ENCODE assay signal across 19 mouse cellular contexts in genomic region chr16:95904531-95905165, GRCm38 (mm10).
DNase-seq lines count a peak whose midpoint lies in the region; ATAC-seq and TF ChIP-seq lines count a peak whose summit lies in the region.
"Had no signal": no experiment of that assay in that cellular context is flagged by ENCODE, and none has a peak within 500 bp of the region (broad histone marks: within the 10 kb centered on the region; RNA-seq: fewer than 3 reads in every experiment).

No protein-coding gene starts in this region.

- no peaks in the 10 kb centered on the region for H3K36me3 ChIP-seq in embryonic facial prominence, embryonic 12.5 days
- H3K36me3 ChIP-seq in embryonic facial prominence, embryonic 10.5 days (replicated peaks) = no peaks in the 10 kb centered on the region
- no peaks in the 10 kb centered on the region for H3K36me3 ChIP-seq in midbrain, embryonic 13.5 days
- no peaks in the 10 kb centered on the region for H3K36me3 ChIP-seq in midbrain, embryonic 14.5 days (ENCODE audit: control insufficient read depth, insufficient read depth, low read length)
- H3K36me3 ChIP-seq in hindbrain, postnatal 0 days (ENCODE audit: insufficient read depth, low read length) = no peaks in the 10 kb centered on the region
- H3K36me3 ChIP-seq: hindbrain, embryonic 10.5 days; midbrain, embryonic 12.5 days; stomach, embryonic 15.5 days had no signal

- no peak for DNase-seq in embryonic facial prominence, embryonic 10.5 days (ENCODE audit: low spot score)
- no peak for DNase-seq in midbrain, embryonic 14.5 days
- DNase-seq in adipocyte (ENCODE audit: low spot score) = peak; percentile 79
- DNase-seq in thymus, postnatal 10 days (ENCODE audit: low spot score in 2 of 2) = peak; percentile 47 to 55
- no peak for DNase-seq in urinary bladder, postnatal 25 days (ENCODE audit: low spot score)
- DNase-seq in hindbrain, postnatal 0 days (ENCODE audit: low spot score) = no peak
- DNase-seq: adrenal gland, postnatal 10 days; cerebellum, adult 18-20 months; forebrain, postnatal 0 days; gastrocnemius, adult 2 months; kidney, adult 11 months; lung, postnatal 14 days had no signal

- no peak overlapping the region for H3K4me3 ChIP-seq in embryonic facial prominence, embryonic 12.5 days
- H3K4me3 ChIP-seq in embryonic facial prominence, embryonic 10.5 days = no peak overlapping the region
- H3K4me3 ChIP-seq in midbrain, embryonic 13.5 days (replicated peaks) = no peak overlapping the region
- no peak overlapping the region for H3K4me3 ChIP-seq in midbrain, embryonic 14.5 days (replicated peaks; ENCODE audit: low read depth, low read length)
- H3K4me3 ChIP-seq in hindbrain, postnatal 0 days (ENCODE audit: low read length) = no peak overlapping the region
- H3K4me3 ChIP-seq: gastrocnemius, adult 2 months; hindbrain, embryonic 10.5 days; midbrain, embryonic 12.5 days; stomach, embryonic 15.5 days had no signal

- no peaks in the 10 kb centered on the region for H3K4me1 ChIP-seq in embryonic facial prominence, embryonic 12.5 days
- H3K4me1 ChIP-seq in embryonic facial prominence, embryonic 10.5 days = no peaks in the 10 kb centered on the region; the same call in 1 of the 2 replicates
- H3K4me1 ChIP-seq in midbrain, embryonic 13.5 days (replicated peaks) = no peaks in the 10 kb centered on the region
- H3K4me1 ChIP-seq in midbrain, embryonic 14.5 days (ENCODE audit: control insufficient read depth, insufficient read depth, low read length) = no peaks in the 10 kb centered on the region
- no peaks in the 10 kb centered on the region for H3K4me1 ChIP-seq in hindbrain, postnatal 0 days (ENCODE audit: insufficient read depth, low read length)
- H3K4me1 ChIP-seq: midbrain, embryonic 12.5 days; stomach, embryonic 15.5 days had no signal

- H3K27me3 ChIP-seq in embryonic facial prominence, embryonic 12.5 days = no peaks in the 10 kb centered on the region
- no peaks in the 10 kb centered on the region for H3K27me3 ChIP-seq in embryonic facial prominence, embryonic 10.5 days (replicated peaks; ENCODE audit: low read depth, poor library complexity, severe bottlenecking)
- no peaks in the 10 kb centered on the region for H3K27me3 ChIP-seq in midbrain, embryonic 13.5 days
- H3K27me3 ChIP-seq in midbrain, embryonic 14.5 days (ENCODE audit: control insufficient read depth, insufficient read depth, low read length) = no peaks in the 10 kb centered on the region
- no peaks in the 10 kb centered on the region for H3K27me3 ChIP-seq in hindbrain, postnatal 0 days (ENCODE audit: insufficient read depth, low read length)
- H3K27me3 ChIP-seq: midbrain, embryonic 12.5 days; stomach, embryonic 15.5 days had no signal

- no peak for ATAC-seq in embryonic facial prominence, embryonic 12.5 days (ENCODE audit: insufficient number of reproducible peaks, insufficient read depth, low FRiP score, low TSS enrichment)
- no peak for ATAC-seq in midbrain, embryonic 13.5 days
- ATAC-seq in midbrain, embryonic 14.5 days (ENCODE audit: low FRiP score, low TSS enrichment) = no peak
- ATAC-seq in hindbrain, postnatal 0 days = no peak
- ATAC-seq: activated CD4-positive, CD25-positive, alpha-beta regulatory T cell, adult 4 months; forebrain, postnatal 0 days had no signal

- 79% methylated on average over 6 of the region's 6 CpGs for WGBS in embryonic facial prominence, embryonic 12.5 days
- WGBS in embryonic facial prominence, embryonic 10.5 days = 80% methylated on average over 6 of the region's 6 CpGs
- WGBS in midbrain, embryonic 13.5 days = 83% methylated on average over 6 of the region's 6 CpGs
- WGBS in midbrain, embryonic 14.5 days = 84% methylated on average over 6 of the region's 6 CpGs
- 85% methylated on average over 6 of the region's 6 CpGs for WGBS in hindbrain, postnatal 0 days

- H3K27ac ChIP-seq in embryonic facial prominence, embryonic 12.5 days = 0 out of 2 replicates have a peak overlapping the region, but pooled peaks have one; percentile 4
- H3K27ac ChIP-seq in embryonic facial prominence, embryonic 10.5 days (replicated peaks) = no peak overlapping the region
- H3K27ac ChIP-seq in midbrain, embryonic 13.5 days = 0 out of 2 replicates have a peak overlapping the region, but pooled peaks have one; percentile 10
- no peak overlapping the region for H3K27ac ChIP-seq in midbrain, embryonic 14.5 days (replicated peaks; ENCODE audit: low read depth, low read length)
- H3K27ac ChIP-seq in hindbrain, postnatal 0 days = no peak overlapping the region
- H3K27ac ChIP-seq: gastrocnemius, adult 2 months; hindbrain, embryonic 10.5 days; midbrain, embryonic 12.5 days; stomach, embryonic 15.5 days had no signal

- H3K9me3 ChIP-seq in embryonic facial prominence, embryonic 12.5 days = no peaks in the 10 kb centered on the region
- no peaks in the 10 kb centered on the region for H3K9me3 ChIP-seq in embryonic facial prominence, embryonic 10.5 days
- H3K9me3 ChIP-seq in midbrain, embryonic 13.5 days = no peaks in the 10 kb centered on the region
- no peaks in the 10 kb centered on the region for H3K9me3 ChIP-seq in midbrain, embryonic 14.5 days (ENCODE audit: control insufficient read depth, low read length)
- no peaks in the 10 kb centered on the region for H3K9me3 ChIP-seq in hindbrain, postnatal 0 days (ENCODE audit: low read length)
- H3K9me3 ChIP-seq: hindbrain, embryonic 10.5 days; midbrain, embryonic 12.5 days; stomach, embryonic 15.5 days had no signal

- no peak overlapping the region for H3K9ac ChIP-seq in embryonic facial prominence, embryonic 12.5 days
- H3K9ac ChIP-seq in midbrain, embryonic 13.5 days (replicated peaks) = no peak overlapping the region
- H3K9ac ChIP-seq in midbrain, embryonic 14.5 days (replicated peaks; ENCODE audit: low read length) = no peak overlapping the region
- H3K9ac ChIP-seq in hindbrain, postnatal 0 days (replicated peaks; ENCODE audit: low read length) = no peak overlapping the region
- H3K9ac ChIP-seq: forebrain, postnatal 0 days; midbrain, embryonic 12.5 days; stomach, embryonic 15.5 days had no signal

- TF ChIP-seq CTCF in hindbrain, postnatal 0 days (IDR thresholded peaks at IDR 0.05; ENCODE audit: low read depth) = no peak

- H3K4me2 ChIP-seq in embryonic facial prominence, embryonic 12.5 days (replicated peaks) = no peak overlapping the region
- no peak overlapping the region for H3K4me2 ChIP-seq in midbrain, embryonic 13.5 days (replicated peaks)
- no peak overlapping the region for H3K4me2 ChIP-seq in midbrain, embryonic 14.5 days (ENCODE audit: low read length)
- no peak overlapping the region for H3K4me2 ChIP-seq in hindbrain, postnatal 0 days (ENCODE audit: low read depth, low read length)
- H3K4me2 ChIP-seq: heart, embryonic 11.5 days; midbrain, embryonic 12.5 days; stomach, embryonic 15.5 days had no signal

Comparison
In these comparisons a context has a peak if more than half of its experiments do, and no peak if none do; other contexts are left out.
1. H3K27ac ChIP-seq: peak in embryonic facial prominence, embryonic 12.5 days (single experiment) and midbrain, embryonic 13.5 days (single experiment); none in embryonic facial prominence, embryonic 10.5 days (single experiment), midbrain, embryonic 14.5 days (single experiment) and hindbrain, postnatal 0 days (single experiment).
2. DNase-seq: peak in adipocyte (single experiment) and thymus, postnatal 10 days (2 of 2); none in embryonic facial prominence, embryonic 10.5 days (single experiment), midbrain, embryonic 14.5 days (single experiment), urinary bladder, postnatal 25 days (single experiment) and hindbrain, postnatal 0 days (single experiment).